Mouse (Mus musculus): ENCODE measurements around the gene Zmiz2. TPM values are rescaled to one million over a fixed set of nuclear protein-coding genes. Genes with fewer than 3 reads are reported as not detected.
A peak's percentile ranks its signal among the peaks of the same experiment; 100 is the strongest.
"Not testable (repeated sequence)": the region's sequence is repeated elsewhere in the genome, so short reads cannot be mapped to it uniquely, and the experiment has no call there.

Gene Zmiz2
- polyA plus RNA-seq, 1 experiment from 2014 or later = 7.4 TPM

GRCm38 (mm10) chr11:6367156-6367555, 21.7 kb upstream of the Zmiz2 start:
- no peak for ATAC-seq (replicated peaks; ENCODE audit: extremely low read depth, insufficient read depth, low FRiP score)

GRCm38 (mm10) chr11:6367986-6368385, 20.9 kb upstream of the Zmiz2 start:
- H3K4me3 ChIP-seq (ENCODE audit: low read length); H3K36me3 ChIP-seq (ENCODE audit: control insufficient read depth, insufficient read depth); H3K4me2 ChIP-seq (ENCODE audit: low read depth, low read length); H3K9ac ChIP-seq (ENCODE audit: low read length); H3K9me3 ChIP-seq (replicated peaks; ENCODE audit: control insufficient read depth, low read length); ATAC-seq (replicated peaks; ENCODE audit: extremely low read depth, insufficient read depth, low FRiP score); H3K27ac ChIP-seq (ENCODE audit: low read length); H3K27me3 ChIP-seq (ENCODE audit: control insufficient read depth, insufficient read depth, low read length); H3K4me1 ChIP-seq (ENCODE audit: control insufficient read depth, insufficient read depth, low read length): not testable (repeated sequence)
- WGBS = 73% methylated on average over 5 of the region's 5 CpGs

More at GRCm38 (mm10) chr11:6367156-6367555, 21.7 kb upstream of the Zmiz2 start:
- H3K9ac ChIP-seq (ENCODE audit: low read length) = no peak overlapping the region
- H3K27me3 ChIP-seq (ENCODE audit: control insufficient read depth, insufficient read depth, low read length) = no peaks in the 10 kb centered on the region
- 72% methylated on average over 4 of the region's 4 CpGs for WGBS
- no peaks in the 10 kb centered on the region for H3K9me3 ChIP-seq (replicated peaks; ENCODE audit: control insufficient read depth, low read length)
- no peak overlapping the region for H3K27ac ChIP-seq (ENCODE audit: low read length)
- H3K4me3 ChIP-seq (ENCODE audit: low read length) = no peak overlapping the region
- H3K4me2 ChIP-seq (ENCODE audit: low read depth, low read length) = no peak overlapping the region
- no peaks in the 10 kb centered on the region for H3K4me1 ChIP-seq (ENCODE audit: control insufficient read depth, insufficient read depth, low read length)
- H3K36me3 ChIP-seq (ENCODE audit: control insufficient read depth, insufficient read depth) = no peaks in the 10 kb centered on the region

GRCm38 (mm10) chr11:6371376-6372155, 17.3 kb upstream of the Zmiz2 start:
- Histone ChIP-seq H3K27ac (ENCODE audit: low read length) (no peak overlapping the region), H3K9ac (ENCODE audit: low read length) (no peak overlapping the region), H3K4me3 (ENCODE audit: low read length) (no peak overlapping the region), H3K36me3 (ENCODE audit: control insufficient read depth, insufficient read depth) (no peaks in the 10 kb centered on the region), H3K27me3 (ENCODE audit: control insufficient read depth, insufficient read depth, low read length) (no peaks in the 10 kb centered on the region), H3K4me1 (ENCODE audit: control insufficient read depth, insufficient read depth, low read length) (no peaks in the 10 kb centered on the region), H3K4me2 (ENCODE audit: low read depth, low read length) (no peak overlapping the region), H3K9me3 (replicated peaks; ENCODE audit: control insufficient read depth, low read length) (no peaks in the 10 kb centered on the region)
- 80% methylated on average over 11 of the region's 11 CpGs for WGBS
- no peak for ATAC-seq (replicated peaks; ENCODE audit: extremely low read depth, insufficient read depth, low FRiP score)

GRCm38 (mm10) chr11:6372784-6373183, 16.1 kb upstream of the Zmiz2 start:
- Histone ChIP-seq H3K4me1 (ENCODE audit: control insufficient read depth, insufficient read depth, low read length) (no peaks in the 10 kb centered on the region), H3K27ac (ENCODE audit: low read length) (no peak overlapping the region), H3K27me3 (ENCODE audit: control insufficient read depth, insufficient read depth, low read length) (no peaks in the 10 kb centered on the region), H3K4me2 (ENCODE audit: low read depth, low read length) (no peak overlapping the region), H3K36me3 (ENCODE audit: control insufficient read depth, insufficient read depth) (no peaks in the 10 kb centered on the region), H3K4me3 (ENCODE audit: low read length) (no peak overlapping the region), H3K9me3 (replicated peaks; ENCODE audit: control insufficient read depth, low read length) (no peaks in the 10 kb centered on the region), H3K9ac (ENCODE audit: low read length) (no peak overlapping the region)
- ATAC-seq (replicated peaks; ENCODE audit: extremely low read depth, insufficient read depth, low FRiP score) = no peak
- WGBS = 82% methylated on average over 9 of the region's 9 CpGs

- Histone ChIP-seq H3K9ac (ENCODE audit: low read length) (no peak overlapping the region), H3K36me3 (ENCODE audit: control insufficient read depth, insufficient read depth) (no peaks in the 10 kb centered on the region)
- WGBS = 82% methylated on average over 6 of the region's 6 CpGs
Observed at GRCm38 (mm10) chr11:6380916-6381315, 8.0 kb upstream of the Zmiz2 start.

GRCm38 (mm10) chr11:6388126-6388725, 648 bp upstream of the Zmiz2 start:
- Histone ChIP-seq H3K4me2 (ENCODE audit: low read depth, low read length) (peak overlapping the region; percentile 49; the same call in 1 of the 2 replicates), H3K27ac (ENCODE audit: low read length) (peak overlapping the region; percentile 96), H3K36me3 (ENCODE audit: control insufficient read depth, insufficient read depth) (no peaks in the 10 kb centered on the region; the same call in 1 of the 2 replicates), H3K9ac (ENCODE audit: low read length) (peak overlapping the region; percentile 94), H3K9me3 (replicated peaks; ENCODE audit: control insufficient read depth, low read length) (no peaks in the 10 kb centered on the region), H3K4me1 (ENCODE audit: control insufficient read depth, insufficient read depth, low read length) (peaks cover 7% of the 10 kb centered on the region), H3K27me3 (ENCODE audit: control insufficient read depth, insufficient read depth, low read length) (no peaks in the 10 kb centered on the region), H3K4me3 (ENCODE audit: low read length) (peak overlapping the region; percentile 94)
- ATAC-seq (replicated peaks; ENCODE audit: extremely low read depth, insufficient read depth, low FRiP score) = no peak
- WGBS = 86% methylated on average over 6 of the region's 6 CpGs

More at GRCm38 (mm10) chr11:6380916-6381315, 8.0 kb upstream of the Zmiz2 start:
- ATAC-seq (replicated peaks; ENCODE audit: extremely low read depth, insufficient read depth, low FRiP score) = no peak
- H3K4me2 ChIP-seq (ENCODE audit: low read depth, low read length) = no peak overlapping the region
- H3K27me3 ChIP-seq (ENCODE audit: control insufficient read depth, insufficient read depth, low read length) = no peaks in the 10 kb centered on the region
- H3K9me3 ChIP-seq (replicated peaks; ENCODE audit: control insufficient read depth, low read length) = no peaks in the 10 kb centered on the region
- no peaks in the 10 kb centered on the region for H3K4me1 ChIP-seq (ENCODE audit: control insufficient read depth, insufficient read depth, low read length)
- H3K4me3 ChIP-seq (ENCODE audit: low read length) = no peak overlapping the region
- H3K27ac ChIP-seq (ENCODE audit: low read length) = no peak overlapping the region

GRCm38 (mm10) chr11:6389483-6389921, 628 bp downstream of the Zmiz2 start:
- under 1% methylated on average over 36 of the region's 43 CpGs for whole genome bisulfite sequencing
- peaks cover under 1% of the 10 kb centered on the region; the same call in 1 of the 2 replicates for H3K36me3 ChIP-seq (ENCODE audit: control insufficient read depth, insufficient read depth)
- no peaks in the 10 kb centered on the region for H3K27me3 ChIP-seq (ENCODE audit: control insufficient read depth, insufficient read depth, low read length)
- H3K27ac ChIP-seq (ENCODE audit: low read length) = peak overlapping the region; percentile 53
- H3K9ac ChIP-seq (ENCODE audit: low read length) = peak overlapping the region; percentile 94
- peaks cover 7% of the 10 kb centered on the region for H3K4me1 ChIP-seq (ENCODE audit: control insufficient read depth, insufficient read depth, low read length)
- H3K4me3 ChIP-seq (ENCODE audit: low read length) = peak overlapping the region; percentile 94
- peak; percentile 10; the same call in 1 of the 2 replicates for ATAC-seq (replicated peaks; ENCODE audit: extremely low read depth, insufficient read depth, low FRiP score)
- H3K9me3 ChIP-seq (replicated peaks; ENCODE audit: control insufficient read depth, low read length) = no peaks in the 10 kb centered on the region
- peak overlapping the region; percentile 94 for H3K4me2 ChIP-seq (ENCODE audit: low read depth, low read length)

- ATAC-seq (replicated peaks; ENCODE audit: extremely low read depth, insufficient read depth, low FRiP score) = no peak
- Histone ChIP-seq H3K4me3 (ENCODE audit: low read length) (peak overlapping the region; percentile 94), H3K9me3 (replicated peaks; ENCODE audit: control insufficient read depth, low read length) (no peaks in the 10 kb centered on the region), H3K27ac (ENCODE audit: low read length) (no peak overlapping the region), H3K4me2 (ENCODE audit: low read depth, low read length) (peak overlapping the region; percentile 94), H3K4me1 (ENCODE audit: control insufficient read depth, insufficient read depth, low read length) (peaks cover 7% of the 10 kb centered on the region), H3K27me3 (ENCODE audit: control insufficient read depth, insufficient read depth, low read length) (no peaks in the 10 kb centered on the region), H3K36me3 (ENCODE audit: control insufficient read depth, insufficient read depth) (peaks cover 8% of the 10 kb centered on the region; the same call in 1 of the 2 replicates), H3K9ac (ENCODE audit: low read length) (peak overlapping the region; percentile 94; the same call in 1 of the 2 replicates)
- WGBS = 84% methylated on average over 8 of the region's 8 CpGs
Observed at GRCm38 (mm10) chr11:6390376-6391053, 1.6 kb downstream of the Zmiz2 start.
